Mouse (Mus musculus): ENCODE results near the gene Cdca5. TPM values are rescaled to one million over a fixed set of nuclear protein-coding genes. Genes with fewer than 3 reads are reported as not detected.

The Cdca5 gene
- polyA plus RNA-seq (2012; rRNA removed) (22.0 and 23.3 TPM in 2 replicates), polyA plus RNA-seq (2014; fragmentation: Nextera tagmentation; extraction: Ambion mirVana) (27.9 and 31.5 TPM in 2 replicates)

DNA sequence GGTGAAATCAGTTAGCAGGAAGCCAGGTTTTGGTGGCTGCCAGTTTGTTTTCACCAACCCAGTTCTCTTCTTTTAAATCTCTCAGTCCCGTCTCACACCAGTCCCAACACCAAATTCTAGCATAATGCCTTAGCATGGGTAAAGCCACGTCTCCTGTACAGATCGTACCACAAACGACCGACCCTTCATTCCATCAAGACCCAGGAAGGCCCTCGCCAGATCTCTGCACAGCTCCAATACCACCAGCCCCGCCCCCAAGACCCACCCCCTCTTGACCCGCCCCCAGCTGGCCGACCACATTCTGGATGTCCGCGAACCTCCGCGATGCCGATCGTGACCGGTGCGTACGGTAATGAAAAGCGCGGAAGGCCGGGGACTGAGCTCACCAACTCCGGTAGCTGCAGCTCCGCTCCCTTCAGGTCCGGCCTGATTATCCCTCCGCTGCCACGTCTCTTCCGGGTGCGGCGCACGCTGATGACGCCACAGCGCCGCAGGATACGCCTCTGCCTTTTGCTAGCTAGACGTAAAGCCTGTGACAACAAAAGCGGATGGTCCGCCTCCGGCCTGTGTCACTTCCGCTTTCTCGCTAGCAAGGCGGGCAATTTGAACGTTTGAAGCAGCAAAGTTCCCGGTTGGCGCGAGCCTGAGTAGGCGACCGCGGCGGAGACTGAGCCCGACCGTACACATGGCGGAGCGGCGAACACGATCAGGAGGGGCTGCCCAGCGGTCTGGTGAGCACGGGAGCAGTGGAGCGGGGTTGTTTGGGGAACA, at the start of gene Cdca5, which contains the start of gene Zfpl1:
Gene Cdca5, plus strand, starts transcription at position 506 of the 771 bp plus-strand sequence.
Gene Zfpl1, minus strand, starts transcription at position 479 of the 771 bp plus-strand sequence.
- H3K4me3 ChIP-seq (replicated peaks; ENCODE audit: low read length), result peak within 1 kb of the TSS; percentile 70
- DNase-seq (ENCODE audit: low spot score), result peak; percentile 98
- TF ChIP-seq POLR2A (IDR thresholded peaks at IDR 0.05; ENCODE audit: borderline replicate concordance, extremely low read depth, insufficient read depth, insufficient read length), result 0 out of 2 replicates have a peak, but pooled peaks have one; percentile 8
- H3K9ac ChIP-seq (ENCODE audit: low read depth, low read length, severe bottlenecking), result peak within 1 kb of the TSS; percentile 76
- peaks cover 13% of the 10 kb centered on the region for H3K4me1 ChIP-seq (ENCODE audit: control insufficient read depth, insufficient read depth, low read length)
- no peaks in the 10 kb centered on the region for H3K27me3 ChIP-seq (ENCODE audit: control insufficient read depth, insufficient read depth, low read length)
- under 1% methylated on average over 58 of the region's 58 CpGs for WGBS
- ATAC-seq (ENCODE audit: low FRiP score, low read depth), result peak; percentile 91
- H3K27ac ChIP-seq (replicated peaks; ENCODE audit: low read depth, low read length), result peak within 1 kb of the TSS; percentile 78
- H3K4me2 ChIP-seq (replicated peaks; ENCODE audit: low read depth, low read length, severe bottlenecking), result peak within 1 kb of the TSS; percentile 93
- no peaks in the 10 kb centered on the region for H3K9me3 ChIP-seq (ENCODE audit: control insufficient read depth, low read length)
- H3K36me3 ChIP-seq (ENCODE audit: control insufficient read depth, insufficient read depth, low read length), result peaks cover 47% of the 10 kb centered on the region

DNA sequence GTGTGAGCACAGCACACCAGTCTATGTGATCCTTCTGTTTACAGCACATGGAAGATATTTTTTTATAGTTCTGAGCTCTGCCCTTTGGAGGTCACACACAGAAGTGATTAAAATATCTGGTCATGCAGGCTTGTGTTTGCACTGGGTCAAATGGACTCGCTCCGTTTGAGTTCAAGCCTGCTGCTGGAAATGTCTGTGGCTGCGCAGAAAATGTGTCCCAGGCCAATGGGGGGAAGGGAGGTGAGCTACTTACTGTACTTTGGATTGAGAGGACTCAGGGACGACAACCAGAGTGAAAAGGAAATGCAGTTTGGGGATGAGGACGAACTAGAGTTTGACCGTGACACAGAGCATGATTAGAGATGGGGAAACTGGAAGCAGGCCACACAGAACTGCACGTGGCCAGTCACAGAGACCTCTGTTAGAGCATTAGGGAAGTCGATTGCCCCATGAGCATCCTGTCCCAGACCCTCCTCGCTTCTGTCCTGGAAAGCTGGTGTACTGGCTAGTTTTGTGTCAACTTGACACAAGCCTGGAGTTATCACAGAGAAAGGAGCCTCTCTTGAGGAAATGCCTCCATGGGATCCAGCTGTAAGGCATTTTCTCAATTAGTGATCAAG, 48.7 kb upstream of the Cdca5 start:
- Histone ChIP-seq H3K4me1 (ENCODE audit: control insufficient read depth, insufficient read depth, low read length) (no peaks in the 10 kb centered on the region), H3K9me3 (ENCODE audit: control insufficient read depth, low read length) (no peaks in the 10 kb centered on the region), H3K36me3 (ENCODE audit: control insufficient read depth, insufficient read depth, low read length) (no peaks in the 10 kb centered on the region), H3K4me3 (replicated peaks; ENCODE audit: low read length) (no peak overlapping the region), H3K4me2 (replicated peaks; ENCODE audit: low read depth, low read length, severe bottlenecking) (no peak overlapping the region), H3K27ac (replicated peaks; ENCODE audit: low read depth, low read length) (no peak overlapping the region), H3K9ac (ENCODE audit: low read depth, low read length, severe bottlenecking) (no peak overlapping the region), H3K27me3 (ENCODE audit: control insufficient read depth, insufficient read depth, low read length) (no peaks in the 10 kb centered on the region)
- ATAC-seq (ENCODE audit: low FRiP score, low read depth) (no peak), DNase-seq (ENCODE audit: low spot score) (no peak)
- 71% methylated on average over 9 of the region's 9 CpGs for WGBS
- TF ChIP-seq POLR2A (IDR thresholded peaks at IDR 0.05; ENCODE audit: borderline replicate concordance, extremely low read depth, insufficient read depth, insufficient read length), result no peak

DNA sequence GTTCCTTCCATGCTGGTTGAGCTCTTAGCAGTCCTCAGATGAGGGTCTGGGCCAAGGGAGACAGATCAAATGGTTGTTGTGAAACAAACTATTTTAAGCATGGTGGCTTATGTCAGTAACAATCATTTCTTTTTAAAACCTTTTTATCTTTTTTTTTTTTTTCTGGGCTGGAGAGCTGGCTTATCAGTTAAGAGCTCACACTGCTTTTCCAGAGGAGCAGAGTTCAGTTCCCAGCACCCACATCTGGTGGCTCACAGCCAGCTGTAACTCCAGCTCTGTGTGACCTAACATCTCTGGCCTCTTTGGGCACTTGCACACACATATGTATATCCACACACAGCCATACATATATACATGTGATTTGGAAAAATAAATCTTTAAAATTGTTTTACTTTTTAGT, 47.1 kb upstream of the Cdca5 start:
- TF ChIP-seq POLR2A (IDR thresholded peaks at IDR 0.05; ENCODE audit: borderline replicate concordance, extremely low read depth, insufficient read depth, insufficient read length), result no peak
- no peak overlapping the region for H3K27ac ChIP-seq (replicated peaks; ENCODE audit: low read depth, low read length)
- no peaks in the 10 kb centered on the region for H3K4me1 ChIP-seq (ENCODE audit: control insufficient read depth, insufficient read depth, low read length)
- no peak overlapping the region for H3K4me3 ChIP-seq (replicated peaks; ENCODE audit: low read length)
- DNase-seq (ENCODE audit: low spot score) (no peak), ATAC-seq (ENCODE audit: low FRiP score, low read depth) (no peak)
- no peaks in the 10 kb centered on the region for H3K9me3 ChIP-seq (ENCODE audit: control insufficient read depth, low read length)
- H3K27me3 ChIP-seq (ENCODE audit: control insufficient read depth, insufficient read depth, low read length), result no peaks in the 10 kb centered on the region
- H3K9ac ChIP-seq (ENCODE audit: low read depth, low read length, severe bottlenecking), result no peak overlapping the region
- no peak overlapping the region for H3K4me2 ChIP-seq (replicated peaks; ENCODE audit: low read depth, low read length, severe bottlenecking)
- H3K36me3 ChIP-seq (ENCODE audit: control insufficient read depth, insufficient read depth, low read length), result no peaks in the 10 kb centered on the region

DNA sequence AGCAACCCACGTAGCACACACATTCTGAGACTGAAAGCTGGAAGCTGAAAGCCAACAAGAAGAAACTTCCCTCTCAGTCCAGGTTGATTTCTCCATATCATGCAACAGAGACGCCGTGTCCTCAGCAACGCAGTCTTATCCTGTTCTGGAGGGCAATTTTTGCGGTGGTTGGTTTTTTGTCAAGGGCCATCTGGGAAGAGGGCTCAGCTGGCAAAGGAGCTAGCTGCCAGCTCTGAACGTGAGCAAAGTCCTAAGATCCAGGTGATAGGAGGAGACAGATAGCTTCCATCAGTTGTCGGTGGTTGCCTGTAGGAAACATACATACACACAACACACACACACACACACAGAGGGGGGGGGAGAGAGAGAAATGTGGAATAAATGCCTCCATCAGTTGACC, 46.5 kb upstream of the Cdca5 start:
- Histone ChIP-seq H3K27me3 (ENCODE audit: control insufficient read depth, insufficient read depth, low read length) (no peaks in the 10 kb centered on the region), H3K4me3 (replicated peaks; ENCODE audit: low read length) (no peak overlapping the region), H3K27ac (replicated peaks; ENCODE audit: low read depth, low read length) (no peak overlapping the region), H3K4me2 (replicated peaks; ENCODE audit: low read depth, low read length, severe bottlenecking) (no peak overlapping the region), H3K36me3 (ENCODE audit: control insufficient read depth, insufficient read depth, low read length) (no peaks in the 10 kb centered on the region), H3K9me3 (ENCODE audit: control insufficient read depth, low read length) (no peaks in the 10 kb centered on the region), H3K4me1 (ENCODE audit: control insufficient read depth, insufficient read depth, low read length) (no peaks in the 10 kb centered on the region), H3K9ac (ENCODE audit: low read depth, low read length, severe bottlenecking) (no peak overlapping the region)
- WGBS, result 81% methylated on average over 7 of the region's 7 CpGs
- TF ChIP-seq POLR2A (IDR thresholded peaks at IDR 0.05; ENCODE audit: borderline replicate concordance, extremely low read depth, insufficient read depth, insufficient read length), result no peak
- ATAC-seq (ENCODE audit: low FRiP score, low read depth) (no peak), DNase-seq (ENCODE audit: low spot score) (no peak)

DNA sequence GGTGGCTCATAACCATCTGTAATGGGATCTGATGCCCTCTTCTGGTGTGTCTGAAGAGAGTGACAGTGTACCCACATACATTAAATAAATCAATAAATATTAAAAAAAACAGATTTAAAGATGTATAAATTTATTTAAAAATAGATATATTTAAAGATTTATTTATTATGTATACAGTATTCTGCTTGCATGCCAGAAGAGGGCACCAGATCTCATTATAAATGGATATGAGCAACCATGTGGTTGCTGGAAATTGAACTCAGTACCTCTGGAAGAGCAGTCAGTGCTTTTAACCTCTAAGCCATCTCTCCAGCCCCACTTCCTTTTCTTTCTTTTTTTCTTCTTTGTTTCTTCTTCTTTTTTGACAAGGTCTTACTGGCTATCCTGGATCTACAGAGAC, 44.8 kb upstream of the Cdca5 start:
- no peak for TF ChIP-seq POLR2A (IDR thresholded peaks at IDR 0.05; ENCODE audit: borderline replicate concordance, extremely low read depth, insufficient read depth, insufficient read length)
- H3K9ac ChIP-seq (ENCODE audit: low read depth, low read length, severe bottlenecking), result no peak overlapping the region
- no peak overlapping the region for H3K4me2 ChIP-seq (replicated peaks; ENCODE audit: low read depth, low read length, severe bottlenecking)
- H3K9me3 ChIP-seq (ENCODE audit: control insufficient read depth, low read length), result no peaks in the 10 kb centered on the region
- no peaks in the 10 kb centered on the region for H3K36me3 ChIP-seq (ENCODE audit: control insufficient read depth, insufficient read depth, low read length)
- DNase-seq (ENCODE audit: low spot score) (no peak), ATAC-seq (ENCODE audit: low FRiP score, low read depth) (no peak)
- no peaks in the 10 kb centered on the region for H3K27me3 ChIP-seq (ENCODE audit: control insufficient read depth, insufficient read depth, low read length)
- no peaks in the 10 kb centered on the region for H3K4me1 ChIP-seq (ENCODE audit: control insufficient read depth, insufficient read depth, low read length)
- no peak overlapping the region for H3K4me3 ChIP-seq (replicated peaks; ENCODE audit: low read length)
- no peak overlapping the region for H3K27ac ChIP-seq (replicated peaks; ENCODE audit: low read depth, low read length)
